Mouse (Mus musculus) bone marrow macrophage, adult 2 months (primary cell): ENCODE results near the gene Fzd2. TPM values are rescaled to one million over a fixed set of nuclear protein-coding genes. Genes with fewer than 3 reads are reported as not detected.

Source experiments
- H3K27ac ChIP-seq: 2 replicates; pipeline ENCODE4 v1.5.1; 2012; ENCODE audit warnings: low read depth, low read length; ENCODE audit not compliant: insufficient read depth
- H3K4me1 ChIP-seq: 2 replicates; pipeline ENCODE4 v1.6.1; 2012; ENCODE audit warnings: low read length; ENCODE audit not compliant: control insufficient read depth, insufficient read depth
- H3K4me3 ChIP-seq: 2 replicates; pipeline ENCODE4 v1.5.1; 2012; ENCODE audit warnings: mild to moderate bottlenecking, low read length, moderate library complexity; ENCODE audit not compliant: insufficient read depth
- CTCF ChIP-seq: IDR thresholded peaks from 2 replicates; pipeline ENCODE4 v1.5.1; 2012; ENCODE audit warnings: low read depth, mild to moderate bottlenecking, low read length, moderate library complexity
- POLR2A ChIP-seq: IDR thresholded peaks from 2 replicates; pipeline ENCODE4 v1.6.1; 2012; ENCODE audit warnings: mild to moderate bottlenecking, low read depth, low read length, borderline replicate concordance
- polyA plus RNA-seq: library from polyadenylated mRNA; stranded (reverse); fragments of >200 nt; gene quantifications from 2 replicates; pipeline ENCODE4 v1.2.4, GENCODE M21; 2012; ENCODE audit not compliant: missing spikeins, insufficient read depth, insufficient read length

Fzd2 gene
- polyA plus RNA-seq, 1 experiment: not detected

- TF ChIP-seq POLR2A (no peak), CTCF (no peak)
- Histone ChIP-seq H3K4me3 (no peak overlapping the region), H3K27ac (no peak overlapping the region)
Measured at GRCm38 (mm10) chr11:102633379-102633778, 29.2 kb downstream of the Fzd2 start.

GRCm38 (mm10) chr11:102636887-102637286 lies 32.7 kb downstream of the Fzd2 start:
- no peak for TF ChIP-seq POLR2A
- TF ChIP-seq CTCF: no peak
- no peak overlapping the region for H3K27ac ChIP-seq
- H3K4me1 ChIP-seq: no peaks in the 10 kb centered on the region
- no peak overlapping the region for H3K4me3 ChIP-seq

More at GRCm38 (mm10) chr11:102633379-102633778, 29.2 kb downstream of the Fzd2 start:
- no peaks in the 10 kb centered on the region for H3K4me1 ChIP-seq

GRCm38 (mm10) chr11:102643891-102644382 lies 39.7 kb downstream of the Fzd2 start:
- H3K27ac ChIP-seq: no peak overlapping the region
- no peaks in the 10 kb centered on the region for H3K4me1 ChIP-seq
- TF ChIP-seq POLR2A: no peak
- TF ChIP-seq CTCF: no peak
- H3K4me3 ChIP-seq: no peak overlapping the region

GRCm38 (mm10) chr11:102646226-102646625 lies 42.0 kb downstream of the Fzd2 start:
- Histone ChIP-seq H3K4me1 (no peaks in the 10 kb centered on the region), H3K4me3 (no peak overlapping the region), H3K27ac (no peak overlapping the region)
- TF ChIP-seq CTCF: no peak
- TF ChIP-seq POLR2A: no peak

- H3K4me1 ChIP-seq: no peaks in the 10 kb centered on the region
Measured at GRCm38 (mm10) chr11:102647885-102648284, 43.7 kb downstream of the Fzd2 start.

GRCm38 (mm10) chr11:102651381-102651780 lies 47.2 kb downstream of the Fzd2 start:
- TF ChIP-seq CTCF (peak; percentile 95), POLR2A (no peak)
- no peak overlapping the region for H3K4me3 ChIP-seq
- H3K4me1 ChIP-seq: no peaks in the 10 kb centered on the region
- no peak overlapping the region for H3K27ac ChIP-seq

More at GRCm38 (mm10) chr11:102647885-102648284, 43.7 kb downstream of the Fzd2 start:
- TF ChIP-seq CTCF (no peak), POLR2A (no peak)
- Histone ChIP-seq H3K27ac (no peak overlapping the region), H3K4me3 (no peak overlapping the region)

- H3K27ac ChIP-seq: no peak overlapping the region
- peaks cover 3% of the 10 kb centered on the region; the same call in 1 of the 2 replicates for H3K4me1 ChIP-seq
- TF ChIP-seq CTCF: peak; percentile 16; the same call in 1 of the 2 replicates
- TF ChIP-seq POLR2A: no peak
- H3K4me3 ChIP-seq: no peak overlapping the region
Measured at GRCm38 (mm10) chr11:102652844-102653243, 48.6 kb downstream of the Fzd2 start.

GRCm38 (mm10) chr11:102655888-102656287 lies 51.7 kb downstream of the Fzd2 start:
- TF ChIP-seq POLR2A: no peak
- no peak for TF ChIP-seq CTCF
- peaks cover 3% of the 10 kb centered on the region; the same call in 1 of the 2 replicates for H3K4me1 ChIP-seq
- H3K27ac ChIP-seq: no peak overlapping the region
- no peak overlapping the region for H3K4me3 ChIP-seq

- no peak for TF ChIP-seq CTCF
- TF ChIP-seq POLR2A: no peak
- Histone ChIP-seq H3K4me3 (no peak overlapping the region), H3K4me1 (peaks cover 3% of the 10 kb centered on the region; the same call in 1 of the 2 replicates), H3K27ac (no peak overlapping the region)
Measured at GRCm38 (mm10) chr11:102656326-102656926, 52.2 kb downstream of the Fzd2 start.

- TF ChIP-seq POLR2A (no peak), CTCF (no peak)
- Histone ChIP-seq H3K27ac (no peak overlapping the region), H3K4me1 (peaks cover 3% of the 10 kb centered on the region; the same call in 1 of the 2 replicates), H3K4me3 (no peak overlapping the region)
Measured at GRCm38 (mm10) chr11:102656931-102657330, 52.7 kb downstream of the Fzd2 start.

Other genes with a start within 250 kb of the Fzd2 start
- gene Slc4a1, start 238.2 kb upstream of the Fzd2 start, polyA plus RNA-seq: not detected in 2 replicates
- not detected in 2 replicates for gene Rundc3a, start 211.0 kb upstream of the Fzd2 start, polyA plus RNA-seq
- gene Slc25a39, start 196.4 kb upstream of the Fzd2 start, polyA plus RNA-seq: 133 and 173 TPM in 2 replicates
- gene Grn, start 174.1 kb upstream of the Fzd2 start, polyA plus RNA-seq: 1,924 and 2,101 TPM in 2 replicates
- not detected in 2 replicates for gene Fam171a2, start 156.7 kb upstream of the Fzd2 start, polyA plus RNA-seq
- gene Itga2b, start 134.3 kb upstream of the Fzd2 start, polyA plus RNA-seq: 2.3 and 2.5 TPM in 2 replicates
- gene Gpatch8, start 48.0 kb upstream of the Fzd2 start, polyA plus RNA-seq: 26.8 and 28.4 TPM in 2 replicates
- not detected in 2 replicates for gene Gm11627, start 24.9 kb upstream of the Fzd2 start, polyA plus RNA-seq
- not detected in 2 replicates for gene Meioc, start 59.3 kb downstream of the Fzd2 start, polyA plus RNA-seq
- 28.9 and 30.5 TPM in 2 replicates for gene Ccdc43, start 93.4 kb downstream of the Fzd2 start, polyA plus RNA-seq
- not detected in 2 replicates for gene Adam11, start 157.0 kb downstream of the Fzd2 start, polyA plus RNA-seq
- gene Gjc1, start 215.3 kb downstream of the Fzd2 start, polyA plus RNA-seq: not detected in 2 replicates
- gene Higd1b, start 231.5 kb downstream of the Fzd2 start, polyA plus RNA-seq: not detected in 2 replicates